Mouse (Mus musculus) erythroblast, embryonic 14.5 days (primary cell): ENCODE results near the gene Rims1. TPM values are rescaled to one million over a fixed set of nuclear protein-coding genes. Genes with fewer than 3 reads are reported as not detected.

ENCODE experiments used
- H3K27me3 ChIP-seq: 2 replicates; pipeline ENCODE4 v1.6.1; 2012; ENCODE audit warnings: inconsistent platforms; ENCODE audit not compliant: control insufficient read depth
- H3K36me3 ChIP-seq: 2 replicates; pipeline ENCODE4 v1.6.1; 2012; ENCODE audit warnings: mild to moderate bottlenecking, inconsistent platforms; ENCODE audit not compliant: control insufficient read depth
- H3K4me1 ChIP-seq: 2 replicates; pipeline ENCODE4 v1.6.1; 2012; ENCODE audit warnings: inconsistent platforms; ENCODE audit not compliant: control insufficient read depth
- H3K4me3 ChIP-seq: replicated peaks from 2 replicates; pipeline ENCODE3; 2012; ENCODE audit warnings: moderate library complexity, mild to moderate bottlenecking, inconsistent platforms
- H3K9me3 ChIP-seq: 2 replicates; pipeline ENCODE4 v1.6.1; 2012; ENCODE audit warnings: low read length, inconsistent platforms, mixed read lengths; ENCODE audit not compliant: control insufficient read depth
- GATA1 ChIP-seq: IDR thresholded peaks from 2 replicates; pipeline ENCODE4 v1.6.1; 2012; ENCODE audit warnings: low read length, inconsistent platforms, mixed read lengths
- TAL1 ChIP-seq: IDR thresholded peaks from 3 replicates; pipeline ENCODE4 v1.6.1; 2012; ENCODE audit warnings: low read length, inconsistent platforms, mixed read lengths
- polyA plus RNA-seq: library from polyadenylated mRNA; stranded (reverse); fragments of >175 nt; gene quantifications from 2 replicates; pipeline ENCODE4 v1.2.3, GENCODE M21; 2012

Gene Rims1
- polyA plus RNA-seq, 1 experiment, result not detected

DNA sequence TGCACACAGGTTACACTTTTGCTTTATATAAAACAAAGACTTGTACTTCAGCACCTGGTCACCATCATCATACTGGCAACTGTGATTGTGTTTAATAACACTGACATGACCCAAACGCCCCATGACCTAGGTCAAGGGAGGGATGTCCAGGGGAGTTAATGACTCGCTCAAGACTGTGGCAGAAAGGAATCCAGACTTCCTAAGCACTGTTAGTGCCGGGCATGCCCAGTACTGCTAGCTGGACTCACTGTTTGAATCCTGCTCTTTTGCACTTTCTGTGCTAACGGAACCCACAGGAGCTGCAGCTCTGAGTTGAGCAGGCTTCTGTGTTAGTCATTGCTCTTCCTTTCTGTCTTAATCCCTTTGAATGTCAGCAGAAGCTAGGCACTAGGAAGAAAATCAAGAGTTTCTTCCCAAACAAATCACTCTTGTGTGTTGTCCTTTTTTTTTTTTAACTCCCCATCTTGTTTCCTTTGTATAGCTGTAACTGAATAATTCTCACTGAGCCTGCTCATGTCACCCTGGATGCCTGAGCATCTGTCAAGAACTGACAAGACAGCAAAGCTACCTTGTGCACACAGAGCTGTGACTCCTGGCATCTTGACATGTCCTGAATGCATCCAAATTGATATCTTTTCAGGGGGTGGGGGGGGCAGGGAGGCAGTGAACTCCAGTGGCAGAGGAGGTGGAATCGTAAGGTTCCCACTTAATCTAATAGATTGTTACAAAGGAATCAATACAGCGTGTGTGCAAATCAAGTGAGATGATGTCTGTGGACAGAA, 543.4 kb downstream of the Rims1 start:
- H3K4me3 ChIP-seq, result no peak overlapping the region
- H3K27me3 ChIP-seq, result no peaks in the 10 kb centered on the region
- no peaks in the 10 kb centered on the region for H3K9me3 ChIP-seq
- no peak for TF ChIP-seq GATA1
- no peak for TF ChIP-seq TAL1
- H3K36me3 ChIP-seq, result no peaks in the 10 kb centered on the region
- H3K4me1 ChIP-seq, result no peaks in the 10 kb centered on the region

DNA sequence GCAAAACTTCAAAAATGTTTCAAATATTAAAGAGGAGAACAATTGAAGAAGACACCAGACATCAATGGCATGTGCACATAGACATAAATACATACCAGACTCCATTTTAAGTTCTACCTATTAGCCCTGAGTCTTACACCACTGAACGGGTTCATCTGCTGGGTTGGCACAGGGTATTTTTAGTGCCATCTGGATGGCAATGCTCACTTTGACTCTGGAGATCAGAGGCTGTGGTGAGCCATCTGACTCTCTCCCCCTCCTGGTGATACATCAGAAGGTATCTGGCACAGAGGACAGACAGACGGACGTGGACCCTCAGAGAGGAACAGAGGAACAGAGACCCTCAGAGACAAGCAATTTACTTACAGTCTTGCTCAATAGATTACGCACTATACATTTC, 544.1 kb downstream of the Rims1 start:
- no peak for TF ChIP-seq GATA1
- no peak for TF ChIP-seq TAL1
- no peaks in the 10 kb centered on the region for H3K36me3 ChIP-seq
- H3K27me3 ChIP-seq, result no peaks in the 10 kb centered on the region
- no peaks in the 10 kb centered on the region for H3K9me3 ChIP-seq
- H3K4me3 ChIP-seq, result no peak overlapping the region
- no peaks in the 10 kb centered on the region for H3K4me1 ChIP-seq

DNA sequence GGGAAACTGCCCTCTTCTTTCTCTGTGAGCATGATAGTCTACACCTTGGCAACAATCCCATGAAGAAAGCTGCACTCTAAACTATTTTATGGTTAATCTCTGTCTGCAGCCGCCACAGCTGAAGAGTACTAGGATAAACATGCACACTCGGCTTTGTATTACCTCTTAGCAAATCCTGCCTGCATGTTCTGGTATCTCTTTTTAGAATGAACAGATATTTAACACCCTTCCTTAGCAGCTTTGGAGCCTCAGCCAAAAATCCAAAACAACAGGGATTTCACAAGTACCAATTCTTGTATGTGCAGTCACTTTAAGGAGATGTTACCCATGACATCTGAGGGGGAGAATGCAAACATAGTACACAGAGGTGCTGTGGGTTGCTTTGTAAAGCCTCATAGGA, 545.5 kb downstream of the Rims1 start:
- H3K36me3 ChIP-seq, result no peaks in the 10 kb centered on the region
- no peak for TF ChIP-seq TAL1
- no peak for TF ChIP-seq GATA1
- H3K4me3 ChIP-seq, result no peak overlapping the region
- H3K9me3 ChIP-seq, result no peaks in the 10 kb centered on the region
- no peaks in the 10 kb centered on the region for H3K4me1 ChIP-seq
- H3K27me3 ChIP-seq, result no peaks in the 10 kb centered on the region

- H3K4me3 ChIP-seq, result no peak overlapping the region
- H3K4me1 ChIP-seq, result no peaks in the 10 kb centered on the region
- no peak for TF ChIP-seq GATA1
- H3K9me3 ChIP-seq, result no peaks in the 10 kb centered on the region
- H3K27me3 ChIP-seq, result no peaks in the 10 kb centered on the region
- no peaks in the 10 kb centered on the region for H3K36me3 ChIP-seq
Measured at GRCm38 (mm10) chr1:22258356-22258755, 547.4 kb downstream of the Rims1 start.

- H3K9me3 ChIP-seq, result no peaks in the 10 kb centered on the region
- TF ChIP-seq GATA1, result no peak
- TF ChIP-seq TAL1, result no peak
- no peaks in the 10 kb centered on the region for H3K27me3 ChIP-seq
- no peaks in the 10 kb centered on the region for H3K36me3 ChIP-seq
- no peak overlapping the region for H3K4me3 ChIP-seq
- no peaks in the 10 kb centered on the region for H3K4me1 ChIP-seq
Measured at GRCm38 (mm10) chr1:22254278-22254677, 551.5 kb downstream of the Rims1 start.

DNA sequence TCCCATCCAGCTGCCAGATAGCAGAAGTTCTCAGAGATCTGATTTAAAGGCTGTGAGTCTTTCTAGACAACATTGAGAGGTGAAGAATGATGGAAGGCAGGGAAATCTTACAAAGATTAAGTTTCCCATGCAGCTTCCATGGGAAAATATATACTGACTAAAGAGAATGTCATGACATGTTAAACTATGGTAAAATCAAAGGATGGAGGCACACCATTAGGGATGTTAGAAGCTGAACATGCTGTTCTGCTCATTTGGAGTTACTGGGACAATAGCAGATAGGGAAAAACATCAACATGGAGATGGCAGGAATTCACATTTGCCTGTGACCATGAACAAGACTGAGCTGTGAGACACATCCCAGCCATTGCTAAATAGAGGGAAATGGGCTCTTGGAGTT, 552.9 kb downstream of the Rims1 start:
- TF ChIP-seq TAL1, result no peak
- no peak for TF ChIP-seq GATA1
- Histone ChIP-seq H3K4me3 (no peak overlapping the region), H3K9me3 (no peaks in the 10 kb centered on the region), H3K36me3 (no peaks in the 10 kb centered on the region), H3K27me3 (no peaks in the 10 kb centered on the region), H3K4me1 (no peaks in the 10 kb centered on the region)

- Histone ChIP-seq H3K4me3 (no peak overlapping the region), H3K9me3 (no peaks in the 10 kb centered on the region), H3K4me1 (no peaks in the 10 kb centered on the region), H3K36me3 (no peaks in the 10 kb centered on the region), H3K27me3 (no peaks in the 10 kb centered on the region)
- TF ChIP-seq TAL1, result no peak
- TF ChIP-seq GATA1, result no peak
Measured at GRCm38 (mm10) chr1:22248898-22249386, 556.9 kb downstream of the Rims1 start.

- Histone ChIP-seq H3K36me3 (no peaks in the 10 kb centered on the region), H3K4me1 (no peaks in the 10 kb centered on the region), H3K9me3 (no peaks in the 10 kb centered on the region), H3K4me3 (no peak overlapping the region), H3K27me3 (no peaks in the 10 kb centered on the region)
- TF ChIP-seq TAL1, result no peak
- TF ChIP-seq GATA1, result no peak
Measured at GRCm38 (mm10) chr1:22245748-22246147, 560.0 kb downstream of the Rims1 start.
